Mouse (Mus musculus) embryonic fibroblast, embryonic 13.5 days (primary cell): Measurements from ENCODE around the gene Ggcx.

ENCODE experiments used
- CTCF ChIP-seq: IDR thresholded peaks from 2 replicates; pipeline ENCODE4 v1.5.1; 2011; ENCODE audit warnings: mild to moderate bottlenecking, control low read depth, low read length, moderate library complexity, borderline replicate concordance; ENCODE audit not compliant: insufficient read depth
- POLR2A ChIP-seq: IDR thresholded peaks from 2 replicates; pipeline ENCODE4 v1.6.1; 2011; ENCODE audit warnings: low read depth, mild to moderate bottlenecking, control low read depth, low read length, moderate library complexity

DNA sequence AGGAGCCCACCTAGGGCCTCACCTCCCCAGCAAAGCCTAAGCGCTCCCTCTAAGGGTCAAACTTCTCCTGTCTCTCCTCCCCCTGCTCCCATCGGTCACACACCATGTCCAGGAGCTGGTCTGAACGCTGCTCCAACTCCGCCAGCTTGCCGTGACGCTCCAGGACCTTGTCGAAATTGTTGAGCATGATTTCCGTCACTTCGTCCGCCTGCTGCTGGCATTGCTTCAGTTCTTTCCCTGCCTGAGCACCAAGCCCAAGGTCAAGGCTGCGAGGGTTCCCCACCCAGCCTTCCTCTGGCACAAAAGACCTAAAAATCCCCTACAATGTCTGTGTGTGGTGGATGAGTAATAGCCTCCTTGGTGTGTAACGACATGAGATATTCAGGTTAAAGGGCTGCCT, 44.0 kb upstream of the Ggcx start:
- no peak for TF ChIP-seq CTCF
- no peak for TF ChIP-seq POLR2A
